Mouse (Mus musculus) hindbrain, embryonic 16.5 days (tissue): ENCODE results near the gene Gm17334. TPM values are rescaled to one million over a fixed set of nuclear protein-coding genes. Genes with fewer than 3 reads are reported as not detected.

Source experiments
- ATAC-seq: fragments of 200-750 bp; cut with Nextera tagmentation; 2 replicates; pipeline ENCODE4 v1.8.0; 2017; ENCODE audit warnings: moderate TSS enrichment, moderate library complexity
- H3K27ac ChIP-seq: fragments of 300-500 bp; sonication (generic); 2 replicates; pipeline ENCODE4 v1.5.1; 2014; ENCODE audit warnings: low read depth, mild to moderate bottlenecking, control low read depth, low read length, moderate library complexity
- H3K27me3 ChIP-seq: fragments of 300-500 bp; sonication (generic); replicated peaks from 2 replicates; pipeline ENCODE4 v1.6.1; 2014; ENCODE audit warnings: low read length; ENCODE audit not compliant: control insufficient read depth, insufficient read depth
- H3K36me3 ChIP-seq: fragments of 300-500 bp; sonication (generic); 2 replicates; pipeline ENCODE4 v1.6.1; 2014; ENCODE audit warnings: mild to moderate bottlenecking, low read length, moderate library complexity, mixed read lengths; ENCODE audit not compliant: control insufficient read depth, insufficient read depth
- H3K4me1 ChIP-seq: fragments of 300-500 bp; sonication (generic); 2 replicates; pipeline ENCODE4 v1.6.1; 2014; ENCODE audit warnings: low read depth, low read length; ENCODE audit not compliant: control insufficient read depth, insufficient read depth
- H3K4me2 ChIP-seq: fragments of 300-500 bp; sonication (generic); 2 replicates; pipeline ENCODE4 v1.6.1; 2014; ENCODE audit warnings: mild to moderate bottlenecking, low read length, control low read depth, moderate library complexity
- H3K4me3 ChIP-seq: fragments of 300-500 bp; sonication (generic); 2 replicates; pipeline ENCODE4 v1.5.1; 2014; ENCODE audit warnings: mild to moderate bottlenecking, low read length, control low read depth, moderate library complexity
- H3K9ac ChIP-seq: fragments of 300-500 bp; sonication (generic); 2 replicates; pipeline ENCODE4 v1.6.1; 2014; ENCODE audit warnings: low read depth, mild to moderate bottlenecking, control low read depth, low read length, moderate library complexity
- H3K9me3 ChIP-seq: fragments of 300-500 bp; sonication (generic); 2 replicates; pipeline ENCODE4 v1.6.1; 2014; ENCODE audit warnings: mild to moderate bottlenecking, low read length, moderate library complexity; ENCODE audit not compliant: control insufficient read depth
- WGBS: fragments of 180-500 bp; shearing (Covaris S2); extraction: QIAGEN DNeasy Blood & Tissue Kit; methylation state at CpG from one replicate; pipeline ENCODE4 v1.1.7; 2014; 5-methylcytosine and 5-hydroxymethylcytosine counted together
- polyA plus RNA-seq: library from polyadenylated mRNA; unstranded; fragments of >200 nt; fragmentation: Nextera tagmentation; extraction: Ambion mirVana; gene quantifications from 2 replicates; pipeline ENCODE4 v1.2.1, GENCODE M21; 2015

Gm17334 gene
- polyA plus RNA-seq, 1 experiment from 2014 or later: not detected

- Histone ChIP-seq H3K27me3 (no peaks in the 10 kb centered on the region), H3K9me3 (no peaks in the 10 kb centered on the region), H3K9ac (no peak overlapping the region), H3K4me3 (no peak overlapping the region), H3K4me1 (no peaks in the 10 kb centered on the region), H3K36me3 (no peaks in the 10 kb centered on the region), H3K4me2 (no peak overlapping the region), H3K27ac (no peak overlapping the region)
- no peak for ATAC-seq
- 88% methylated on average over 2 of the region's 2 CpGs for WGBS
Measured at GRCm38 (mm10) chr11:53779808-53780207, 6.8 kb upstream of the Gm17334 start.

- Histone ChIP-seq H3K36me3 (no peaks in the 10 kb centered on the region), H3K9ac (no peak overlapping the region), H3K4me2 (no peak overlapping the region), H3K4me1 (no peaks in the 10 kb centered on the region), H3K9me3 (no peaks in the 10 kb centered on the region), H3K27me3 (no peaks in the 10 kb centered on the region), H3K4me3 (no peak overlapping the region), H3K27ac (no peak overlapping the region)
- WGBS: 80% methylated on average over 5 of the region's 5 CpGs
- ATAC-seq: no peak
Measured at GRCm38 (mm10) chr11:53778455-53778854, 5.5 kb upstream of the Gm17334 start.

- no peaks in the 10 kb centered on the region for H3K36me3 ChIP-seq
- H3K9ac ChIP-seq: no peak overlapping the region
- H3K4me2 ChIP-seq: no peak overlapping the region
- WGBS: 58% methylated on average over 5 of the region's 5 CpGs
- H3K4me1 ChIP-seq: no peaks in the 10 kb centered on the region
- H3K27me3 ChIP-seq: no peaks in the 10 kb centered on the region
- H3K27ac ChIP-seq: no peak overlapping the region
- H3K4me3 ChIP-seq: no peak overlapping the region
- no peaks in the 10 kb centered on the region for H3K9me3 ChIP-seq
- ATAC-seq: no peak
Measured at GRCm38 (mm10) chr11:53777736-53778135, 4.7 kb upstream of the Gm17334 start.

GRCm38 (mm10) chr11:53774659-53775255, 1.8 kb upstream of the Gm17334 start:
- no peaks in the 10 kb centered on the region for H3K36me3 ChIP-seq
- H3K9me3 ChIP-seq: no peaks in the 10 kb centered on the region
- no peak overlapping the region for H3K4me3 ChIP-seq
- no peak overlapping the region for H3K9ac ChIP-seq
- no peaks in the 10 kb centered on the region for H3K4me1 ChIP-seq
- H3K27ac ChIP-seq: no peak overlapping the region
- peaks cover 4% of the 10 kb centered on the region for H3K27me3 ChIP-seq
- 90% methylated on average over 13 of the region's 13 CpGs for WGBS
- ATAC-seq: no peak
- no peak overlapping the region for H3K4me2 ChIP-seq

- Histone ChIP-seq H3K9me3 (no peaks in the 10 kb centered on the region), H3K4me1 (peaks cover 4% of the 10 kb centered on the region; the same call in 1 of the 2 replicates), H3K27ac (no peak overlapping the region), H3K36me3 (no peaks in the 10 kb centered on the region), H3K9ac (no peak overlapping the region), H3K4me2 (no peak overlapping the region), H3K27me3 (peaks cover 5% of the 10 kb centered on the region), H3K4me3 (no peak overlapping the region)
- 94% methylated on average over 16 of the region's 16 CpGs for WGBS
- ATAC-seq: no peak
Measured at GRCm38 (mm10) chr11:53773641-53774360, 814 bp upstream of the Gm17334 start.

GRCm38 (mm10) chr11:53772536-53772935, 451 bp downstream of the Gm17334 start:
- WGBS: 83% methylated on average over 9 of the region's 9 CpGs
- H3K9ac ChIP-seq: no peak overlapping the region

GRCm38 (mm10) chr11:53771001-53771744, 1.8 kb downstream of the Gm17334 start:
- no peaks in the 10 kb centered on the region for H3K36me3 ChIP-seq
- H3K27ac ChIP-seq: no peak overlapping the region
- 84% methylated on average over 11 of the region's 11 CpGs for WGBS
- no peak for ATAC-seq
- H3K27me3 ChIP-seq: peaks cover 6% of the 10 kb centered on the region
- no peak overlapping the region for H3K9ac ChIP-seq
- H3K4me2 ChIP-seq: peak overlapping the region; percentile 91
- H3K4me3 ChIP-seq: no peak overlapping the region
- peaks cover 4% of the 10 kb centered on the region; the same call in 1 of the 2 replicates for H3K4me1 ChIP-seq
- no peaks in the 10 kb centered on the region for H3K9me3 ChIP-seq

More at GRCm38 (mm10) chr11:53772536-53772935, 451 bp downstream of the Gm17334 start:
- Histone ChIP-seq H3K36me3 (no peaks in the 10 kb centered on the region), H3K4me1 (peaks cover 4% of the 10 kb centered on the region; the same call in 1 of the 2 replicates), H3K4me2 (no peak overlapping the region), H3K27ac (no peak overlapping the region), H3K9me3 (no peaks in the 10 kb centered on the region), H3K4me3 (no peak overlapping the region), H3K27me3 (peaks cover 6% of the 10 kb centered on the region)
- no peak for ATAC-seq

GRCm38 (mm10) chr11:53770125-53770791, 2.7 kb downstream of the Gm17334 start:
- H3K36me3 ChIP-seq: no peaks in the 10 kb centered on the region
- H3K27ac ChIP-seq: no peak overlapping the region
- WGBS: under 1% methylated on average over 67 of the region's 75 CpGs
- peaks cover 6% of the 10 kb centered on the region for H3K27me3 ChIP-seq
- peak overlapping the region; percentile 79 for H3K4me3 ChIP-seq
- H3K4me2 ChIP-seq: peak overlapping the region; percentile 91
- peak; percentile 75 for ATAC-seq
- peaks cover 4% of the 10 kb centered on the region; the same call in 1 of the 2 replicates for H3K4me1 ChIP-seq
- H3K9ac ChIP-seq: peak overlapping the region; percentile 75
- H3K9me3 ChIP-seq: no peaks in the 10 kb centered on the region
